Mouse (Mus musculus) ES-E14 (cell line): ENCODE results near the gene Bsdc1.

Experiments used
- HCFC1 ChIP-seq: IDR thresholded peaks from 2 replicates; pipeline ENCODE4 v1.6.1; 2012; ENCODE audit warnings: low read length, inconsistent platforms, borderline replicate concordance; ENCODE audit not compliant: insufficient read depth
- MAFK ChIP-seq: IDR thresholded peaks from 2 replicates; pipeline ENCODE4 v1.6.1; 2014; ENCODE audit warnings: mild to moderate bottlenecking, low read depth, low read length, inconsistent platforms; ENCODE audit not compliant: insufficient read depth
- ZC3H11A ChIP-seq: IDR thresholded peaks from 2 replicates; pipeline ENCODE4 v1.6.1; 2012; ENCODE audit warnings: low read depth, mild to moderate bottlenecking, inconsistent platforms, low read length, borderline replicate concordance
- ZNF384 ChIP-seq: IDR thresholded peaks from 2 replicates; pipeline ENCODE4 v1.6.1; 2012; ENCODE audit warnings: low read depth, low read length, inconsistent platforms

DNA sequence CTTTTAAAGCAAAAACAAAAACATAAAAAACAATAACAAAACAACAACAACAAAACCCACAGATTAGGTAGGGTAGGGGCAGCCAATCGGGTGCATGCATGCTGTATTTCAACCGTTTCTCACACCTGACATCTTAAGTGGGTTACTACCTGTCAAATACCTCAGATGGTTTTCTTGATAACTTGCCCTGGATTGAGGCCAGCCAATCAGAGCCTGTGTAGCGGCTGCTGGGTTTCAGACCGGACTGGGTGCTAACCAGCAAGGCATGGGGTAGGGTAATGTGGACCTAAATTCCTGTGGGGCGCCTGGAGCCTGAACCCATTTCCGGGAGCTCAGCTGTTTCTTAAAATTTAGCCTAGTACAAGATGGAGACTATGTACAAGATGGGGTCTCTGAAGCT, 20.2 kb upstream of the Bsdc1 start:
- TF ChIP-seq HCFC1 (no peak), ZC3H11A (no peak), ZNF384 (no peak), MAFK (no peak)
